Mouse (Mus musculus) MEL (cell line): ENCODE measurements at regions not wholly inside any gene's neighbourhood (a gene's known extent, or its start where the extent isn't known, plus 50 kb on each side); places are given as distances from the start of the nearest gene placed in this dataset.

Experiments used
- CTCF ChIP-seq, 3 experiments: IDR thresholded peaks in 2 of 3; conservative IDR thresholded peaks in 1 of 3; 2 replicates each; pipeline ENCODE4 v1.5.1; 2011 to 2012; ENCODE audit warnings: low read length in 3 of 3, low read depth in 2 of 3, mild to moderate bottlenecking in 2 of 3, improper control_type of control experiment in 1 of 3, inconsistent platforms in 1 of 3, mixed read lengths in 1 of 3, moderate library complexity in 1 of 3; ENCODE audit not compliant: control insufficient read depth in 1 of 3, insufficient read depth in 1 of 3, poor library complexity in 1 of 3, severe bottlenecking in 1 of 3
- KAT2A ChIP-seq: conservative IDR thresholded peaks from 2 replicates; pipeline ENCODE4 v1.6.1; 2012; ENCODE audit warnings: low read depth, low read length, improper control_type of control experiment, inconsistent platforms
- MYC ChIP-seq: IDR thresholded peaks from 2 replicates; pipeline ENCODE4 v1.6.1; 2011; ENCODE audit warnings: low read depth, mild to moderate bottlenecking, low read length, improper control_type of control experiment, moderate library complexity
- SIN3A ChIP-seq: IDR thresholded peaks from 2 replicates; pipeline ENCODE4 v1.6.1; 2012; ENCODE audit warnings: low read length, improper control_type of control experiment, inconsistent platforms
- ZMIZ1 ChIP-seq: IDR thresholded peaks from 2 replicates; pipeline ENCODE4 v1.6.1; 2012; ENCODE audit warnings: low read depth, mild to moderate bottlenecking, inconsistent platforms, low read length, improper control_type of control experiment, moderate library complexity

DNA sequence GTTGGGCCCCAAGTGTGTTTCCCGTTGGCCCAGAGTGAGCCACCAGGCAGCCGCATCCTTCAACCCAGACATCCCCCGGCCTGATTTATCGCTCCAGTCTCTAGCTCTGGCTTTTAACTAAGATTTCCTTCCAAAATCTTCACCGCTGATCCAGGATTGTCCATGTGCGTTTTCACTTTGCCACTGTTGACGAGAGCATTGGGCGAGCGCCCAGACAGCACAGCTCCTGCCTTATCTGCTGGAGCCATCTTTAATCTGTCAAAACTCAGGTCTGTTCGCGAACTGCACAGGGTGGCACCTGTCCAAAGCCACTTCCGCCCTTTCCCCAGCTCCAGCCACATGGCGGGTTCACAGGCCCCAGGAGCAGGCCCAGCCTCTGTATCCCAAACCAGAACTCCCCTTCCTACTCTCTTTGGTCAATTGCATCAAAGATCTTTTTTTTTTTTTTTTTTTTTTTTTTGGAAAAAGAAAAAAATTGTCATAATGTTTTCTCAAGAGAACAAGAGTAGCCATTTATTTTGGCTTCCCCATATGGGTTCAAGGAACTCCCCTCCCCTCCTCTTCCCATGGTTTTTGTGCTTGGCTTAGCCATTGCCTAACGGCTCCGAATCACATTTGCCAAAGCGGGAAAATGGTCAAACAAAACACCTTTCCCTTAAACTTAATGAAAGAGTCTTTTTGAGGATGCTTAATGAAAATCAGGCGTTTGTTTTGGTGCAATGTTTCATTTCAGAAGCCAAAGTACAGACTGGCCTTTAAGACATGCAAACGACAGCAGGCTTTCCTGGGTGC is 98.2 kb downstream of the Cyp26a1 start:
- TF ChIP-seq KAT2A (no peak), MYC (no peak), ZMIZ1 (no peak), SIN3A (no peak), CTCF (IDR thresholded peaks at IDR 0.05 in 2 of 3, conservative IDR thresholded peaks at IDR 0.05 in 1 of 3; ENCODE audit: control insufficient read depth in 1 of 3, insufficient read depth in 1 of 3, low read depth in 2 of 3, low read length in 3 of 3, poor library complexity in 1 of 3, severe bottlenecking in 1 of 3) (no peak)
